Mouse (Mus musculus) brain, embryonic 14.5 days (tissue): Measurements from ENCODE around the gene Mms22l.

ENCODE experiments used
- CTCF ChIP-seq: fragments of 200-500 bp; IDR thresholded peaks from 2 replicates; pipeline ENCODE4 v1.5.1; 2012; ENCODE audit warnings: inconsistent platforms, mild to moderate bottlenecking, moderate library complexity, borderline replicate concordance; ENCODE audit not compliant: insufficient read depth, insufficient read length; ENCODE audit errors: extremely low read depth
- POLR2A ChIP-seq: fragments of 200-500 bp; IDR thresholded peaks from 2 replicates; pipeline ENCODE4 v1.6.1; 2012; ENCODE audit warnings: mild to moderate bottlenecking, inconsistent platforms, borderline replicate concordance; ENCODE audit not compliant: poor library complexity, insufficient read depth, insufficient read length, severe bottlenecking; ENCODE audit errors: extremely low read depth

GRCm38 (mm10) chr4:24574276-24574675 lies 78.0 kb downstream of the Mms22l start:
- TF ChIP-seq CTCF (peak; percentile 97), POLR2A (no peak)
